Mouse (Mus musculus) yolk sac, embryonic 10.5 days (tissue): ENCODE data around the gene Sema4b.

Experiments
- DNase-seq: peaks from one replicate; pipeline ENCODE4 v3.0.0-alpha.2; 2017; ENCODE audit warnings: low spot score

The Sema4b gene

GRCm38 (mm10) chr7:80197941-80198778 is 11.5 kb downstream of the Sema4b start:
- DNase-seq: peak; percentile 94

GRCm38 (mm10) chr7:80198863-80199262 is 12.2 kb downstream of the Sema4b start:
- no peak for DNase-seq

GRCm38 (mm10) chr7:80199286-80199685 is 12.6 kb downstream of the Sema4b start:
- DNase-seq: no peak

GRCm38 (mm10) chr7:80199851-80200587 is 13.4 kb downstream of the Sema4b start:
- no peak for DNase-seq

- no peak for DNase-seq
Observed at GRCm38 (mm10) chr7:80200588-80200945, 13.9 kb downstream of the Sema4b start.

- DNase-seq: no peak
Observed at GRCm38 (mm10) chr7:80200963-80201539, 14.4 kb downstream of the Sema4b start.

- DNase-seq: no peak
Observed at GRCm38 (mm10) chr7:80201888-80202540, 15.4 kb downstream of the Sema4b start.

GRCm38 (mm10) chr7:80202961-80203360 is 16.3 kb downstream of the Sema4b start:
- no peak for DNase-seq

GRCm38 (mm10) chr7:80203638-80204096 is 17.0 kb downstream of the Sema4b start:
- no peak for DNase-seq

- no peak for DNase-seq
Observed at GRCm38 (mm10) chr7:80204362-80204761, 17.7 kb downstream of the Sema4b start.

GRCm38 (mm10) chr7:80204961-80205360 is 18.3 kb downstream of the Sema4b start:
- DNase-seq: no peak

- DNase-seq: peak; percentile 54
Observed at GRCm38 (mm10) chr7:80205705-80206589, 19.3 kb downstream of the Sema4b start.

GRCm38 (mm10) chr7:80207314-80207731 is 20.7 kb downstream of the Sema4b start:
- DNase-seq: peak; percentile 26

- no peak for DNase-seq
Observed at GRCm38 (mm10) chr7:80208026-80208642, 21.5 kb downstream of the Sema4b start.

GRCm38 (mm10) chr7:80208738-80209430 is 22.2 kb downstream of the Sema4b start:
- DNase-seq: peak; percentile 38

- no peak for DNase-seq
Observed at GRCm38 (mm10) chr7:80209669-80210068, 23.0 kb downstream of the Sema4b start.

GRCm38 (mm10) chr7:80210982-80211381 is 24.3 kb downstream of the Sema4b start:
- DNase-seq: no peak

GRCm38 (mm10) chr7:80213604-80214003 is 27.0 kb downstream of the Sema4b start:
- DNase-seq: no peak

- no peak for DNase-seq
Observed at GRCm38 (mm10) chr7:80214459-80214858, 27.8 kb downstream of the Sema4b start.

- DNase-seq: peak; percentile 45
Observed at GRCm38 (mm10) chr7:80215398-80215797, 28.8 kb downstream of the Sema4b start.
